Mouse (Mus musculus) left cerebral cortex, adult 2 months (tissue): ENCODE measurements around the gene Olfr315. TPM values are rescaled to one million over a fixed set of nuclear protein-coding genes. Genes with fewer than 3 reads are reported as not detected.
"Not testable (repeated sequence)": the region's sequence is repeated elsewhere in the genome, so short reads cannot be mapped to it uniquely, and the experiment has no call there.

Source experiments
- DNase-seq, 2 experiments: peaks; one replicate each; pipeline ENCODE4 v3.0.0; 2021 to 2022; ENCODE audit warnings: low spot score in 2 of 2, mixed read lengths in 1 of 2; ENCODE audit errors: extremely low spot score in 1 of 2
- H3K27ac ChIP-seq: fragments of 200-600 bp; 2 replicates; pipeline ENCODE4 v1.8.1; 2022
- H3K4me3 ChIP-seq: fragments of 200-600 bp; 2 replicates; pipeline ENCODE4 v1.8.1; 2022
- CTCF ChIP-seq: fragments of 200-600 bp; IDR thresholded peaks from 2 replicates; pipeline ENCODE4 v1.8.1; 2022; ENCODE audit warnings: antibody characterized with exemption, mild to moderate bottlenecking, moderate library complexity
- intact Hi-C: fragments of 180-260 bp; cut with DNase I; formaldehyde crosslinking; loops from one replicate; pipeline ENCODE4 v1.15.1; 2025
- total RNA-seq, 2 experiments: library from RNA; stranded (reverse); gene quantifications; 2 replicates each; pipeline ENCODE4 v1.2.3; 2021

The Olfr315 gene
- total RNA-seq, 2 experiments from 2014 or later, result not detected

GRCm38 (mm10) chr11:58790646-58791045 lies 17.7 kb downstream of the Olfr315 start:
- Histone ChIP-seq H3K27ac (no peak overlapping the region), H3K4me3 (no peak overlapping the region)
- DNase-seq, result peak in 1 of 2 experiments; percentile 6
- no peak for TF ChIP-seq CTCF
- intact Hi-C loops, result no loop called here

GRCm38 (mm10) chr11:58795856-58796255 lies 22.9 kb downstream of the Olfr315 start:
- no peak for DNase-seq
- intact Hi-C loops, result no loop called here

GRCm38 (mm10) chr11:58796850-58797249 lies 23.9 kb downstream of the Olfr315 start:
- peak; percentile 66 for DNase-seq
- H3K27ac ChIP-seq, result no peak overlapping the region
- intact Hi-C loops, result no loop called here
- no peak overlapping the region for H3K4me3 ChIP-seq
- no peak for TF ChIP-seq CTCF

More at GRCm38 (mm10) chr11:58795856-58796255, 22.9 kb downstream of the Olfr315 start:
- no peak overlapping the region for H3K4me3 ChIP-seq
- no peak overlapping the region for H3K27ac ChIP-seq
- TF ChIP-seq CTCF, result no peak; the same call in 1 of the 2 replicates

- no peak for DNase-seq
- no peak for TF ChIP-seq CTCF
- intact Hi-C loops, result no loop called here
- H3K4me3 ChIP-seq, result no peak overlapping the region
- H3K27ac ChIP-seq, result no peak overlapping the region
Measured at GRCm38 (mm10) chr11:58799747-58800146, 26.8 kb downstream of the Olfr315 start.

- TF ChIP-seq CTCF, result no peak
- H3K27ac ChIP-seq, result no peak within 1 kb of the TSS
Measured at GRCm38 (mm10) chr11:58801558-58802228, 28.7 kb downstream of the Olfr315 start, which contains the start of gene Fam183b. Gene Fam183b (minus strand): TSS chr11:58801960.

GRCm38 (mm10) chr11:58803871-58804270 lies 30.9 kb downstream of the Olfr315 start:
- H3K4me3 ChIP-seq, result no peak overlapping the region
- H3K27ac ChIP-seq, result no peak overlapping the region
- TF ChIP-seq CTCF, result no peak
- intact Hi-C loops, result no loop called here
- no peak for DNase-seq

More at GRCm38 (mm10) chr11:58801558-58802228, 28.7 kb downstream of the Olfr315 start, which contains the start of gene Fam183b:
- peak in 1 of 2 experiments; percentile 16 for DNase-seq
- no peak within 1 kb of the TSS for H3K4me3 ChIP-seq
- intact Hi-C loops, result no loop called here

- no peak for DNase-seq
- Histone ChIP-seq H3K4me3 (no peak overlapping the region), H3K27ac (no peak overlapping the region)
- intact Hi-C loops, result no loop called here
- TF ChIP-seq CTCF, result no peak
Measured at GRCm38 (mm10) chr11:58804393-58804792, 31.4 kb downstream of the Olfr315 start.

- TF ChIP-seq CTCF, result peak; percentile 24
- intact Hi-C loops, result no loop called here
- no peak overlapping the region for H3K4me3 ChIP-seq
- DNase-seq, result no peak
- H3K27ac ChIP-seq, result no peak overlapping the region
Measured at GRCm38 (mm10) chr11:58812001-58812400, 39.0 kb downstream of the Olfr315 start.

GRCm38 (mm10) chr11:58814700-58815099 lies 41.7 kb downstream of the Olfr315 start, which contains the start of gene Olfr313:
Gene Olfr313 (plus strand): TSS chr11:58815000.
- H3K27ac ChIP-seq, DNase-seq, H3K4me3 ChIP-seq, intact Hi-C loops: not testable (repeated sequence)

GRCm38 (mm10) chr11:58815676-58816075 lies 42.7 kb downstream of the Olfr315 start:
- intact Hi-C loops, result no loop called here
- DNase-seq, result no peak
- no peak overlapping the region for H3K27ac ChIP-seq
- no peak overlapping the region for H3K4me3 ChIP-seq
- TF ChIP-seq CTCF, result no peak; the same call in 1 of the 2 replicates

GRCm38 (mm10) chr11:58828937-58829336 lies 55.9 kb downstream of the Olfr315 start, which contains the start of gene Olfr312:
Gene Olfr312 (plus strand): TSS chr11:58829237.
- DNase-seq, intact Hi-C loops, H3K4me3 ChIP-seq, H3K27ac ChIP-seq: not testable (repeated sequence)

- intact Hi-C loops, result no loop called here
- TF ChIP-seq CTCF, result no peak
- no peak overlapping the region for H3K27ac ChIP-seq
- no peak for DNase-seq
- no peak overlapping the region for H3K4me3 ChIP-seq
Measured at GRCm38 (mm10) chr11:58829764-58830163, 56.8 kb downstream of the Olfr315 start.

Other genes starting within 250 kb of the Olfr315 start
- gene Olfr330, start 238.4 kb upstream of the Olfr315 start, total RNA-seq, result not detected
- gene Olfr329-ps, start 226.8 kb upstream of the Olfr315 start, total RNA-seq, result not detected
- under 1 TPM; 0.12 to 0.27 TPM for gene Olfr328, start 217.6 kb upstream of the Olfr315 start, total RNA-seq
- gene Olfr224, start 202.6 kb upstream of the Olfr315 start, total RNA-seq, result not detected
- not detected for gene Olfr325, start 195.5 kb upstream of the Olfr315 start, total RNA-seq
- not detected for gene Olfr324, start 178.1 kb upstream of the Olfr315 start, total RNA-seq
- not detected for gene 2210407C18Rik, start 157.1 kb upstream of the Olfr315 start, total RNA-seq
- not detected for gene Olfr323, start 142.7 kb upstream of the Olfr315 start, total RNA-seq
- gene Trim58, start 132.7 kb upstream of the Olfr315 start, total RNA-seq, result not detected
- gene Olfr322, start 114.4 kb upstream of the Olfr315 start, total RNA-seq, result not detected
- not detected for gene Olfr320, start 92.1 kb upstream of the Olfr315 start, total RNA-seq
- not detected for gene Olfr319, start 74.0 kb upstream of the Olfr315 start, total RNA-seq
- not detected for gene Olfr318, start 49.2 kb upstream of the Olfr315 start, total RNA-seq
- gene Olfr317, start 34.0 kb upstream of the Olfr315 start, total RNA-seq, result under 1 TPM in 1 of 2 experiments, not detected in 1; 0.23 TPM
- gene Olfr316, start 20.5 kb upstream of the Olfr315 start, total RNA-seq, result 1 to 10 TPM; 1.2 to 1.4 TPM
- gene Olfr314, start 9.8 kb downstream of the Olfr315 start, total RNA-seq, result not detected
- 1 to 10 TPM; 1.4 to 3.5 TPM for gene Fam183b, start 28.8 kb downstream of the Olfr315 start, total RNA-seq
- not detected for gene Olfr313, start 41.8 kb downstream of the Olfr315 start, total RNA-seq
- gene Olfr312, start 56.0 kb downstream of the Olfr315 start, total RNA-seq, result under 1 TPM in 1 of 2 experiments, not detected in 1; 0.09 TPM
- gene Olfr311, start 66.1 kb downstream of the Olfr315 start, total RNA-seq, result under 1 TPM in 1 of 2 experiments, not detected in 1; 0.26 TPM
- gene Gm12258, start 74.0 kb downstream of the Olfr315 start, total RNA-seq, result 10 to 100 TPM; 17.3 to 20.2 TPM
- gene 2810021J22Rik, start 94.0 kb downstream of the Olfr315 start, total RNA-seq, result 10 to 100 TPM; 10.9 to 11.5 TPM
- 1 to 10 TPM; 8.2 to 9.0 TPM for gene Zfp39, start 131.0 kb downstream of the Olfr315 start, total RNA-seq
- gene Btnl10, start 144.7 kb downstream of the Olfr315 start, total RNA-seq, result not detected
- gene Rnf187, start 165.7 kb downstream of the Olfr315 start, total RNA-seq, result 100 to 1,000 TPM; 445 to 469 TPM
- gene Hist3h2ba, start 175.7 kb downstream of the Olfr315 start, total RNA-seq, result 10 to 100 TPM; 88.5 to 98.9 TPM
- gene Hist3h2a, start 181.5 kb downstream of the Olfr315 start, total RNA-seq, result 10 to 100 TPM; 55.5 to 59.1 TPM
- gene Trim17, start 181.5 kb downstream of the Olfr315 start, total RNA-seq, result 1 to 10 TPM; 4.8 to 4.9 TPM
- 10 to 100 TPM; 25.6 to 26.1 TPM for gene Trim11, start 204.9 kb downstream of the Olfr315 start, total RNA-seq